Mouse (Mus musculus) embryonic facial prominence, embryonic 12.5 days (tissue): Measurements from ENCODE around the gene Ppef2. TPM values are rescaled to one million over a fixed set of nuclear protein-coding genes. Genes with fewer than 3 reads are reported as not detected.

ENCODE experiments used
- ATAC-seq: fragments of 200-750 bp; cut with Nextera tagmentation; 2 replicates; pipeline ENCODE4 v1.8.0; 2017; ENCODE audit not compliant: insufficient number of reproducible peaks, insufficient read depth, low FRiP score, low TSS enrichment
- H3K27ac ChIP-seq: fragments of 300-500 bp; sonication (generic); 2 replicates; pipeline ENCODE4 v1.5.1; 2016; ENCODE audit warnings: mild to moderate bottlenecking
- H3K27me3 ChIP-seq: fragments of 300-500 bp; sonication (generic); 2 replicates; pipeline ENCODE4 v1.6.1; 2016; ENCODE audit warnings: mild to moderate bottlenecking, moderate library complexity
- H3K36me3 ChIP-seq: fragments of 300-500 bp; sonication (generic); 2 replicates; pipeline ENCODE4 v1.6.1; 2016; ENCODE audit warnings: mild to moderate bottlenecking
- H3K4me1 ChIP-seq: fragments of 300-500 bp; sonication (generic); 2 replicates; pipeline ENCODE4 v1.6.1; 2016
- H3K4me2 ChIP-seq: fragments of 300-500 bp; sonication (generic); replicated peaks from 2 replicates; pipeline ENCODE4 v1.6.1; 2016; ENCODE audit warnings: mild to moderate bottlenecking, moderate library complexity
- H3K4me3 ChIP-seq: fragments of 300-500 bp; sonication (generic); 2 replicates; pipeline ENCODE4 v1.5.1; 2016; ENCODE audit warnings: mild to moderate bottlenecking
- H3K9ac ChIP-seq: fragments of 300-500 bp; sonication (generic); 2 replicates; pipeline ENCODE4 v1.6.1; 2016; ENCODE audit warnings: mild to moderate bottlenecking, moderate library complexity
- H3K9me3 ChIP-seq: fragments of 300-500 bp; sonication (generic); 2 replicates; pipeline ENCODE4 v1.6.1; 2016; ENCODE audit warnings: mild to moderate bottlenecking, moderate library complexity
- WGBS: fragments of 180-500 bp; shearing (Covaris S2); methylation state at CpG from one replicate; pipeline ENCODE4 v1.1.7; 2016; 5-methylcytosine and 5-hydroxymethylcytosine counted together
- polyA plus RNA-seq: library from polyadenylated mRNA; unstranded; fragments of >200 nt; fragmentation: Nextera tagmentation; extraction: Ambion mirVana; gene quantifications from 2 replicates; pipeline ENCODE4 v1.2.1, GENCODE M21; 2016

Ppef2 gene
- polyA plus RNA-seq: 0.26 and 0.53 TPM in 2 replicates

DNA sequence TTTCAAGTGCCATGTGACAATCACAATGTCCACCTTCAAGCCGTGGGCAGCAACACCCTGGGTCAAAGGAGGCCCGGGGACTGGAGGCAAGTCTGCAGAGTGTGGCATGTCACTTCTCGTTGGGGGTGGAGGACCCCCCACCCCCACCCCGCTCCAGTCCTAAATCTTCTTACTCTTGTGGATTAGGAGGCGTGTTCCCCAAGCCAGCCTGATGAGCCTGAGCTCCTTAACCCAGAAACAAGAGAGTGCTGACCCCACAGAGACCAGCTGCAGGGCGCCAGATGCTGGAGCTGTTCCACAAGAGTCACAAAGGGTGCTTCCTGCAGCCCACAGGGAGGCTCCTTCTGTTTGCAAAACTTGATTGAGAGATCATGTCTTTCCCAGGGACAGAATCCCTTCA lies at the start of gene Ppef2:
Ppef2 (minus strand) TSS at position 61 of the 400 bp plus-strand sequence.
- H3K9ac ChIP-seq: no peak within 1 kb of the TSS
- H3K4me1 ChIP-seq: peaks cover 5% of the 10 kb centered on the region; the same call in 1 of the 2 replicates
- no peaks in the 10 kb centered on the region for H3K36me3 ChIP-seq
- H3K4me3 ChIP-seq: no peak within 1 kb of the TSS
- H3K27me3 ChIP-seq: 0 out of 2 replicates have a peak, but pooled peaks cover 5% of the 10 kb centered on the region
- H3K27ac ChIP-seq: no peak within 1 kb of the TSS
- ATAC-seq: no peak
- H3K9me3 ChIP-seq: no peaks in the 10 kb centered on the region
- 12% methylated on average over 6 of the region's 6 CpGs for WGBS
- H3K4me2 ChIP-seq: no peak within 1 kb of the TSS

DNA sequence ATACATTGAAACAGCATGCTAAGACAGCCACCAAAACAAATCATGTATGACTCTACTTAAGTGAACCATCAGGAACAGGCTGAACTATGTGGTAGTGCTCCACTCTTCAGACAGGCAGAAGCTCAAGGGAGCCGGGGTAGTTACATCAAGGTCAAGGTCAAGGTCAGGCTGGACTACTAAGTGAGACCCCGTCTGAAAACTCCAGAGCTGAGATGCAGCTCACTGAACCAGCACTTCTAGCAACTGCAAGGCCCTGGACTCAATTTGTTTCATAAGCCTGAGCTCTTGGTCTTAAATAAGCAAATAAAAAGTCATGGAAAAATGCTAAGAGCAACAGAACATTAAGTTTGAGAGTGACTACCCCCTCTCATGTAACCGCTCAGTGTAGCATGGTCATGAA lies 48.2 kb upstream of the Ppef2 start:
- Histone ChIP-seq H3K36me3 (peaks cover 61% of the 10 kb centered on the region), H3K27ac (no peak overlapping the region), H3K9ac (no peak overlapping the region), H3K4me1 (peaks cover 8% of the 10 kb centered on the region), H3K4me3 (no peak overlapping the region), H3K27me3 (no peaks in the 10 kb centered on the region), H3K4me2 (no peak overlapping the region), H3K9me3 (no peaks in the 10 kb centered on the region)
- WGBS: 84% methylated on average over 3 of the region's 3 CpGs
- ATAC-seq: no peak

DNA sequence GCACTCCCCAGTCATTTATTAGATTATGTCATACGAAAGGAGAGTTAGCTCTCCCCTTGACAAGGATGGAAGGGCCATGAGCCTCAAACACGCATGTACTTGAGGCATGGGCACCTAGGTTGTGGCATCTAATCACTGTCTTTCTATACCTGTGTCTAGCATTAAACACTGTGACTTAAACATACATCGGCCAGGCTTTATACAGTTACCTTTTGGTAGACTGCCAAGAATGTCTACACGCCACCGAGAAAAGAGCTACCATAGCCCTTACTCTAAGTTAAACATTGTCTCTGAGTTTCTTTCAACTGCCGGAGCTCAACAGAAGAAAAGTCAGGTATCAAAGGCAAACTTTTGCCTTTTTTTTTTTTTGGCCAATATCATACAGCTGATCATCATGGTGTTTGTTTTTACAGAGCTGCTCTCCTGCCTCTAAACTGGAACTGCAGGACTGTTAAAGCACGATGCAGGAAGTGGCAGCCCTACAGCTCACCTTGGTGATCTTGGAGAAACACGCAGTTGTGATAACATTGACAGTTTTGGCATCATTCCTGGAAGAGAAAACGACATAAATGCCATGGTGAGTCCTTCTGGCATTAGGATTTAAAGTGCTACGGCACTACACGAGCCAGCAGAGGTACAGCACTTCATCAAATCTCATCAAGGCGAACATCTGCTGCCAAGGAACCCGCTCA lies 46.2 kb upstream of the Ppef2 start:
- Histone ChIP-seq H3K9me3 (no peaks in the 10 kb centered on the region), H3K27me3 (no peaks in the 10 kb centered on the region), H3K4me2 (no peak overlapping the region), H3K9ac (no peak overlapping the region), H3K4me1 (no peaks in the 10 kb centered on the region), H3K27ac (no peak overlapping the region), H3K4me3 (no peak overlapping the region), H3K36me3 (peaks cover 79% of the 10 kb centered on the region)
- 91% methylated on average over 13 of the region's 13 CpGs for WGBS
- ATAC-seq: no peak

DNA sequence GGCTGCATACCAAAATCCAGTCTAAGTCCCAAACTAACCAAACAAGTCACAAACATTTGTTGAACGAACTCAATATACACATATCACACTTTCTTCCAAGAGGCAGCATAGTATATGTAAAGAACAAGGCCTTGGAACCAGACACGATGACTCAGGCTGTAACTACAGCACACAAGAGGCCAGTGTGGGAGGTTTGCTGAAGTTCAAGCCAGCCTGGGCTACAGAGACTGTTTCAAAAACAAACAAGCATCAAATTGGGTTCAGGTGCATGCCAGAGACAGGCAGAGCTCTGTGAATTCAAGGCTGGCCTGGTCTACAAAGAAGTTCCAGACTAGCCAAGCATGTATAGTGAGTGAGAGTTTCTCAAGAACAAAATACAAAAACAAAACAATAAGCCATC lies 38.4 kb upstream of the Ppef2 start:
- Histone ChIP-seq H3K4me1 (no peaks in the 10 kb centered on the region), H3K4me3 (no peak overlapping the region), H3K27ac (no peak overlapping the region), H3K27me3 (no peaks in the 10 kb centered on the region), H3K9ac (no peak overlapping the region), H3K9me3 (no peaks in the 10 kb centered on the region), H3K36me3 (peaks cover 92% of the 10 kb centered on the region), H3K4me2 (no peak overlapping the region)
- no peak for ATAC-seq
- 87% methylated on average over 2 of the region's 2 CpGs for WGBS

DNA sequence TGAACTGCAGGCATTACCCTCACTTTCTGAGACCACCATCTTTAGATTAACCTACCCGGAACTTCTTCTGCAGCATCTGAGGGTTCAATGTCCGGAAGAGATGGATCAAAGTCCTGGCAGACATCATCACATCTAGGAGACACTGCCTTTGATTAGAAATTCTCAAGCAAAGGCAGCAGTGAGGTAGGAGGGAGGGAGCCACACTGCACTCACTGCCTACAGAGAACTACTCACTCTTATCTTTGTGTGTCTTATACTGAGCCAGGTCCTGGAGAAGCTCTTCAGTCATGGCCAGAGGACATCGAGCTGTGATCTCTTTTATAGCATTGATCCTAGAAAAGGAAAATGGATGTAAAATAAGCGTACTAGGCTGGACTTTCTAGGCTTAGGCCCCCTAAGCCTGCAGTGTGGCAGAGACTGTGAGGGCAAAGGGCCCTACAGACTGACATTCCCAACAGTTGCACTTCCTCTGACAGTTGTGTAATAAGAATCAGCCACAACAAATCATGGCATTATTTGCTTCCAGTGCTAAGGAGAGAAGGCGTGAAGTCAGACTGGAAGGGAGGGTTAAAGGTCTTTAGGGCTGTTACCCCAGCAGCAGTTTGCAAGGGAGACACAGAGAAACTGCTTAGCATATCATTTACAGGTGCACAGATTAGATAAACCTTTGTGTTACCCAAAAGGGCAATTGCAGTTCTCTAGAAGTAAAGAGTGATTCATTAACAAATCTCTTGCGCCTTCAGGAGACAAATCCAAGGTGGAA lies 35.8 kb upstream of the Ppef2 start:
- ATAC-seq: no peak
- Histone ChIP-seq H3K9ac (no peak overlapping the region), H3K27ac (no peak overlapping the region), H3K27me3 (no peaks in the 10 kb centered on the region), H3K4me3 (no peak overlapping the region), H3K9me3 (no peaks in the 10 kb centered on the region), H3K36me3 (peaks cover 91% of the 10 kb centered on the region), H3K4me2 (no peak overlapping the region), H3K4me1 (no peaks in the 10 kb centered on the region)
- 85% methylated on average over 6 of the region's 6 CpGs for WGBS

DNA sequence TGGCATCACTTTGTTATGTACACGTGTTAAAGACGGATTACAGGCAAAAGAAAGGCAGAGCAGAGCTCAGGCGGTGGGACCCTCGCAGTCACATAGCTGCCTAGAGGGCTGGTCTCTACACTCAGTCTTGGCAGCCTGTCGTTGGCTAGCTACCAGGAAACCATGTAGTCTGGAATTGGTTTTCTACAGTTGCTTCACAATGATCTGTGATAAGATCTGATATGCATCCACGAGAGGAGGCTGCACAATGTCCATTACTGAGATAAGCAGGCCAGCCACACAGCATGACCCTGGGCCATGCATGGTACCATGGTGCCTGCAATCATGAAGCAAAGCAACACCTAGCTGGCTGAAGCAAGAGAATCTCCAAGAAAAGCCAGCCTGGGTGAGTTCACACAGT lies 31.8 kb upstream of the Ppef2 start:
- 85% methylated on average over 6 of the region's 6 CpGs for WGBS
- Histone ChIP-seq H3K27me3 (no peaks in the 10 kb centered on the region), H3K4me2 (no peak overlapping the region), H3K9ac (no peak overlapping the region), H3K36me3 (peaks cover 73% of the 10 kb centered on the region), H3K4me3 (no peak overlapping the region), H3K4me1 (no peaks in the 10 kb centered on the region), H3K9me3 (no peaks in the 10 kb centered on the region), H3K27ac (no peak overlapping the region)
- ATAC-seq: no peak

DNA sequence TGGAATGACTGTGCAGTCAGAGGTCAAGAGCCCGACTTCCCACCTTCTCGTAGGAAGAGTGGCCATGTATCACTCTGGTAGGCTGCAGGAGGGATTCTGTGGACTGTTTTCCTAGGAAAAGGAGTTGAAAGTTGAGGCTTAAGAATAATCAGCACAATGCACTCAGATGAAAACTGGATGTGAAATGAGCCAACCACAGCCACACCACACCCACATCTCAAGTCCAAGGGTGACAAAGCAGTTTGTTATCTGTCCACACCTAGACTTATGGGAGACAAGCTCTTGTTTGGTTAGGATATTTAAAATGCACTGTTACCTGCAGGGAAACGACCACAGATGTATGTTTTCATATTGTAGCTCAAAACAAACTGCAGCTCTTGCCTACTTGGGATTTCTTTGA lies 27.0 kb upstream of the Ppef2 start:
- no peak for ATAC-seq
- Histone ChIP-seq H3K36me3 (peaks cover 28% of the 10 kb centered on the region), H3K4me1 (0 out of 2 replicates have a peak, but pooled peaks cover 3% of the 10 kb centered on the region), H3K4me3 (no peak overlapping the region), H3K9ac (no peak overlapping the region), H3K27me3 (no peaks in the 10 kb centered on the region), H3K9me3 (no peaks in the 10 kb centered on the region), H3K4me2 (no peak overlapping the region), H3K27ac (no peak overlapping the region)
- WGBS: 65% methylated on average over 3 of the region's 3 CpGs

DNA sequence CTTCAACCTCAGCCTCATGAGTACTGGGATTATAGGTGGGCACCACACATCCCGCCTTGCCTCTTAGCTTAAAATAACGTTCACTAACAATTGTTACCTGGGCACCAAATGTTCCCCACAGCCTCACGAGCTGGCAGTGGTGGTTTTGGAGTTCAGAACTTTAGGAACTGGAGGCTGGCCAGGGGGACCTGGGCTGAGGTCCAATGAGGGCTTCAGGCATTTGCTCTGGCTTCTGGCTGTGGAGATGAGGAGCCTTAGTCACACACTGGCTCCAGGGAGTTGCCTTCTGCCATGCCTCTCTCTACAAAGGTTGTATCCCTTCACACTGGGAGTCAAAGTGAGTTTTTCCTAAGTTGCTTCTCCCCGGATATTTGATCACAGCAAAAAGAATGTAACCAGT lies 26.5 kb upstream of the Ppef2 start:
- 0 out of 2 replicates have a peak, but pooled peaks cover 3% of the 10 kb centered on the region for H3K4me1 ChIP-seq
- H3K4me2 ChIP-seq: no peak overlapping the region
- H3K36me3 ChIP-seq: peaks cover 22% of the 10 kb centered on the region
- no peaks in the 10 kb centered on the region for H3K9me3 ChIP-seq
- H3K4me3 ChIP-seq: no peak overlapping the region
- H3K27ac ChIP-seq: no peak overlapping the region
- no peaks in the 10 kb centered on the region for H3K27me3 ChIP-seq
- no peak overlapping the region for H3K9ac ChIP-seq
- 81% methylated on average over 4 of the region's 4 CpGs for WGBS
- ATAC-seq: no peak

DNA sequence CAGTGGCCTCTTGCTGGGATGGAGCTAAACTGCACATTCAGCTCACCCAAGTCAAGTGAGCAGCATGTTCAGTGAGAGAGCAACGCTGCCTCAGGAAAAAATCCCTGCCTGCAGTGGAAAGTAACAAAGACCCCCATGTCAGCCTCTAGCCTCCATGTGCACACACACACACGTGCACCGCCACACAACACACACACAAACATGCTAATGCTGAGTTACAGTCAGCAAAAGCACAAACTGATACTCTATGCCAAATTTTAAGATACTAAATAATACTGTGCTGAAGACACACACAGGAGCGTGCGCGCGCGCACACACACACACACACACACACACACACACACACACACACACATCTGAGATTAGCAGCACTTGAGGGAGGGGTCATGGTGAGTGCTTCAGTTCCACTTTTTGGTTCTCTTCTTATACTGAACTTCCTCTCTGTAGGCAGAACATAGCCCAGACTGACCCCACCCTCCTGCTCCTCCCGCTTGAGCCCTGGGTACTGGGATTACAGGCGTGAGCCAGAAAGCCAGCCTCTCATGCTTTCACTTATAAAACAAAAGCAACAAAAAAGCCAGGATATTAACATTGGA lies 23.0 kb upstream of the Ppef2 start:
- Histone ChIP-seq H3K4me1 (0 out of 2 replicates have a peak, but pooled peaks cover 3% of the 10 kb centered on the region), H3K9me3 (no peaks in the 10 kb centered on the region), H3K9ac (no peak overlapping the region), H3K36me3 (no peaks in the 10 kb centered on the region), H3K4me2 (peak overlapping the region; percentile 82; the same call in 1 of the 2 replicates), H3K27me3 (no peaks in the 10 kb centered on the region), H3K4me3 (no peak overlapping the region), H3K27ac (no peak overlapping the region)
- WGBS: 82% methylated on average over 10 of the region's 10 CpGs
- ATAC-seq: no peak

DNA sequence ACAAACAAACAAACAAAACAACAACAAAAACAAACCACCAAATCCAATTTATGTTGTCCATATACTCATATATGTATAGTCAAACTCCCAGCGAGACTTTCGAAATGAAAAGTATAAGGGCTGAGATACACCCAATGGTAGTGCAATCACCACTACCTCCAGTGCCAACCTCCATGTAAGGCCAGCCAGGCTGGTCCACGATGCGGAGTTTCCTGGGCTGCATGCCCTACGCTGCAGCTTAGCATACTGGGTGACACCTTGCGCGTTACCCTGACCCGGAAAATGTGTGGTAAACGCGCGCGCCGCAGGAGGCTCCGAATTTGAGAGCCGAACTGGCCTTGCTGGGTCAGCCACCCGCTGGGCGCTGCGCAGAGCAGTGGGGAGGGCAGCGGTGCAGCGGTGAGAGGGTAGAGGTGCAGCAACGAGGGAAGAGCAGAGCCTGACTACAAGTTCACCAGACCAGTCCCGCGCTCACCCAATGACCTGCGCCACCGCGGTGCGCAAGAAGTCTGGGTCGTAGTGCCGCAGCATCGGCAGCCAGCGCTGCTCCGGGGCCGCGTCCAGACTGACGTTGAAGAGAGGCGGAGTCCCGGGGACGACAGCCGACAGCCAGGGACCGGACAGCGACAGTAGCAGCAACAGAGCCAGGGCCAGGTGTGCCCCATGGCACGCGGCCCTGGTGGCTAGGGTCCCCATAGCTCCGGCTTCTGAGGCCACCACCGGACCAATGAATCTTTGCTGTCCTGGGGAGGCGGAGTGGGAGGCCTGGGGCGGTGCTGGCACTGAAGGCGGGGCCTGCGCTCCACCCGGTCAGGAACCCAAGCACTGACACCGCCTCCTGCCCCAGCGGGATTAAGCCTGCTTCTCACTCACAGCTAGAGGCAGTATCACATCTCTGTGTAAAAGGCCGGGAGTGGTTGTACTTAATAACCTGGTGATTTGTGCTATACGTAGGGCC lies 21.6 kb upstream of the Ppef2 start, which contains the start of gene Naaa:
Naaa (minus strand) TSS at position 734 of the 958 bp plus-strand sequence.
- Histone ChIP-seq H3K4me2 (peak within 1 kb of the TSS; percentile 82), H3K9me3 (no peaks in the 10 kb centered on the region), H3K27ac (0 out of 2 replicates have a peak within 1 kb of the TSS, but pooled peaks have one; percentile 13), H3K36me3 (no peaks in the 10 kb centered on the region), H3K4me3 (peak within 1 kb of the TSS; percentile 72), H3K27me3 (no peaks in the 10 kb centered on the region), H3K4me1 (0 out of 2 replicates have a peak, but pooled peaks cover 3% of the 10 kb centered on the region), H3K9ac (peak within 1 kb of the TSS; percentile 57)
- ATAC-seq: peak; percentile 82
- 3% methylated on average over 54 of the region's 54 CpGs for WGBS

DNA sequence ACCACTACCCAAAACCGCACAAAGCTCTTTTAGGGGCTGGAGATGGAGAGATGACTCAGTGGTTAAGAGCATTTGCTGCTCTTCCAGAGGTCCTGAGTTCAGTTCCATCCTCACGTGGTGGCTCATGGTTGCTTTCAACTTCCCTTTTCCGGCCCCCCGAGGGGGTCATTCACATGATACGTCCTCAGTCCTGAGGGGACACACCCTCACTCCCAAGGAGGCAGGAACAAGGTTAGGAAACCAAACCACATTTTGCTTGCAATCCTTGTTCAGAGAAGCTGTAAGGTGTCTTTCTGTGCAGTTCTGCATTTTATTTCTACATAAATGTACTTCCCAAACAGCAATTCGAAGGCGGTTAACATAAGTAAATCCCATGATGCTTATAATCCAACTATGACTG lies 14.4 kb upstream of the Ppef2 start:
- H3K27me3 ChIP-seq: no peaks in the 10 kb centered on the region
- no peak for ATAC-seq
- no peak overlapping the region for H3K27ac ChIP-seq
- H3K4me1 ChIP-seq: no peaks in the 10 kb centered on the region
- H3K4me2 ChIP-seq: no peak overlapping the region
- H3K36me3 ChIP-seq: no peaks in the 10 kb centered on the region
- no peaks in the 10 kb centered on the region for H3K9me3 ChIP-seq
- 79% methylated on average over 7 of the region's 7 CpGs for WGBS
- H3K9ac ChIP-seq: no peak overlapping the region
- H3K4me3 ChIP-seq: no peak overlapping the region
